Mouse (Mus musculus) v-Abl transformed pro-B cells (cell line): ENCODE data around the gene Epb41l1.
"Not testable (repeated sequence)": the region's sequence is repeated elsewhere in the genome, so short reads cannot be mapped to it uniquely, and the experiment has no call there.

ENCODE experiments used
- in situ Hi-C, 2 experiments: fragments of 400-800 bp; cut with MboI; formaldehyde crosslinking; loops; one replicate each; pipeline ENCODE4 v1.15.1; 2025; ENCODE audit not compliant: unreplicated experiment in 2 of 2

Gene Epb41l1

DNA sequence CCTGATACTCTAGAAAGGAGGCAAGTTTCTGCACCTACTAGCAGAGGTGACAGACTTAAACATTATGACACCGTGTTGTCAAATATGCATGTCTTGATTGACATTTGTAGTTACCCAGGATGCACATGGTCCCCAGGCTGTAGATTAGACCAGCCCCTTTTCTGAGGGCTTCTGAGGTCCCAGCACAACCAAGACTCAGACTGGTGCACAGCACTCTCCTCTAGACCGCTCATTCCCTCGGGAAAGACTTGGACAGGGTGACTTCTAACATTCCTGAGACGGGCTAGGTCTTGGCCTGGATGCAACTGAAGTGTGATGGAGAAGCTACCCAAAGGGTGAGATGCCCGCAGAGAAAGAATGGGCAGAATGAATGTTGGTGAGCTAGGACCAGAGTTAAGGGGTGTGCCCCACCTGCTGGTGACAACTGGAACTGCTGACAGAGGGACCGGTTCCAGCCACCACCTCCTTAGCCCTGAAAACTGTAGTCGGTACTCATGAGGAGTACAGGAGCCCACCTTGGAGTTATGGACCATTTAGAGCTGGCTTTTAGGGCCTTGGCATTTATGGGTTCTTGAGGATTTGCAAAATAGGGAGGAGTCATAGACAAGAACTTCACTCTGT lies 95.0 kb downstream of the Epb41l1 start:
- in situ Hi-C loops = no loop called here

DNA sequence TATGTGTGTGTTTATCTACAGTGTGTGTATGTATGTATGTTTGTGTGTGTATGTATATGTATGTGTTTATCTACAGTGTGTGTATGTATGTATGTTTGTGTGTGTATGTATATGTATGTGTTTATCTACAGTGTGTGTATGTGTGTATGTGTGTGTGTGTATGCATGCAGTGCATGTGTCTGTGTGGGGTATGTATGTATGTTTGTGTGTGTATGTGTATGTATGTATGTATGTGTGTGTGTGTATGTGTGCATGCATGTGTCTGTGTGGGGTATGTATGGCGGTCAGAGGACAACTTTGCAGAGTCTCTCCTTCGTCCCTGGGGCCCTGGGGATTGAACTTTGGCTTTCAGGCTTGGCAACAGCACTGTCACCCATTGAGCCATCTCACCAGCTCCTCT lies 96.0 kb downstream of the Epb41l1 start:
- in situ Hi-C loops = not testable (repeated sequence)

DNA sequence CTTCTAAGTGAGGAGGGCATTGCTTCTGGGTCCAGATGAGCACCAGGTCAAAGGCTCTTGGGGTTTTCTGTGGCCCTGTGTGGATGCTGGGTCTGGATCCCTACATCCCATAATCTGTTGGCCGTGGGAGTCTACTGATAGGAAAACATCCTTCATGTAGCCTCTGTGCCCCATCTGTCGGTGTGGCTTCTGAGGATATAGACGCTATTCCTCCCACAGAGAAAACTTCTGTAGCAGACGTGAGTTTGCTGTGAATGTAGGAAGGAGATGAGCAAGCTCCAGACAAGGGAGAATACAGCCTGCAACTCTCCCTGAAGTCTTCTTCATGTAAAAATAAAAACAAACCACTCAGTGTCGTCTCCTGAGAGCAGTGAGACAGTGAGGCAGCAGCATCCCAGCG lies 97.6 kb downstream of the Epb41l1 start:
- in situ Hi-C loops = no loop called here

DNA sequence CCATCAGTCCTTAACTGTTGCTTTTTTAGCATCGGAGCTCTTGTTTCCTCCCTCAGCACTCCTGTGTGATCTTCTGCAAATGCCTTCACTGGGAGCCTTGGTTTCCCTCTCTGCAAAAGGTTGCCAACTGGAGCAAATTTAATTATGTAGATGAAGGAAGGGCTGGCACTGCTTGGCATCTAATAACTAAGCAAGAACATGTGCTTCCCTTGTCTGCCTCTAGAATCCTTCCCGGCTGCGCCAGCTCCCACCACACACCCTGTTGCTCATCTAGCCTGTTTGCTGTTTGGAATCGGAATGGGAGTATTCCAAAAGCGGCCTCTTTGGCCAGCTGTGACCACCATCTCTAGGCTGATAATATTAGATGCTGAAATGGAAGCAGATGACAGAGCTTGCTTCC lies 98.9 kb downstream of the Epb41l1 start:
- in situ Hi-C loops = no loop called here

GRCm38 (mm10) chr2:156522994-156523393 lies 102.3 kb downstream of the Epb41l1 start:
- in situ Hi-C loops = loop anchor here in 1 of 2 experiments (10.0 kb wide), 1 partner anchor 502 kb away; no protein-coding TSS in a partner anchor

- in situ Hi-C loops = loop anchor here in 1 of 2 experiments (10.0 kb wide), 1 partner anchor 501 kb away; no protein-coding TSS in a partner anchor
Observed at GRCm38 (mm10) chr2:156524078-156524477, 103.4 kb downstream of the Epb41l1 start.

GRCm38 (mm10) chr2:156529726-156530125 lies 109.0 kb downstream of the Epb41l1 start:
- in situ Hi-C loops = loop anchor here (5.0 to 25.0 kb wide), 5 partner anchors 173 to 583 kb away; no protein-coding TSS in a partner anchor

- in situ Hi-C loops = loop anchor here (5.0 to 25.0 kb wide), 3 partner anchors 169 to 579 kb away; no protein-coding TSS in a partner anchor
Observed at GRCm38 (mm10) chr2:156533160-156533559, 112.5 kb downstream of the Epb41l1 start.

- in situ Hi-C loops = loop anchor here (10.0 to 25.0 kb wide), 2 partner anchors 556 to 573 kb away; no protein-coding TSS in a partner anchor
Observed at GRCm38 (mm10) chr2:156538817-156539555, 118.3 kb downstream of the Epb41l1 start.

- in situ Hi-C loops = loop anchor here in 1 of 2 experiments (25.0 kb wide), 1 partner anchor 571 kb away; no protein-coding TSS in a partner anchor
Observed at GRCm38 (mm10) chr2:156540991-156541390, 120.3 kb downstream of the Epb41l1 start.

GRCm38 (mm10) chr2:156542410-156542809 lies 121.7 kb downstream of the Epb41l1 start:
- in situ Hi-C loops = loop anchor here in 1 of 2 experiments (25.0 kb wide), 1 partner anchor 570 kb away; no protein-coding TSS in a partner anchor

GRCm38 (mm10) chr2:156543804-156544203 lies 123.1 kb downstream of the Epb41l1 start:
- in situ Hi-C loops = loop anchor here in 1 of 2 experiments (25.0 kb wide), 1 partner anchor 568 kb away; no protein-coding TSS in a partner anchor

GRCm38 (mm10) chr2:156547123-156547891 lies 126.6 kb downstream of the Epb41l1 start, which contains the start of gene Aar2:
Gene Aar2 (plus strand): TSS chr2:156547584.
- in situ Hi-C loops = loop anchor here in 1 of 2 experiments (25.0 kb wide), 1 partner anchor 565 kb away; no protein-coding TSS in a partner anchor

GRCm38 (mm10) chr2:156552421-156552820 lies 131.7 kb downstream of the Epb41l1 start:
- in situ Hi-C loops = no loop called here

- in situ Hi-C loops = no loop called here
Observed at GRCm38 (mm10) chr2:156561808-156562207, 141.1 kb downstream of the Epb41l1 start.

DNA sequence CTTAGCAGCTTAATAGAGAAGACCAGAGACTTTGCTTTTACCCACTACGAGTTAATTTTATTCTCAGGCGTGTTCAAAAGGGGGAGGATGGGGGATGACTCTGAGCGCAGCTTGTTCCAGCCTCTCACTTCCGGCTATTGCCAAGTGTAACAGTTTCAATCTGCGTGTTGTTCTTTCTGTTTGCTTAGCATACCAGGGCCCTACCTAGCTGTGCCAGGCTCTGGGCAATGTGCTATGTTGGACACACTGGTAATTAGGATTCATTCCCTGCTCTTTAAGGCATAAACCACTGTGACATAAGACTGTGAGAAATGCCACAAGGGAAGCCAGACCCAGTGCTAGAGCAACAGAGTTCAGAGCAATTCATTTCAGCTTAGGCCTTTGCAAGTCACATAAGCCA lies 142.8 kb downstream of the Epb41l1 start:
- in situ Hi-C loops = no loop called here

DNA sequence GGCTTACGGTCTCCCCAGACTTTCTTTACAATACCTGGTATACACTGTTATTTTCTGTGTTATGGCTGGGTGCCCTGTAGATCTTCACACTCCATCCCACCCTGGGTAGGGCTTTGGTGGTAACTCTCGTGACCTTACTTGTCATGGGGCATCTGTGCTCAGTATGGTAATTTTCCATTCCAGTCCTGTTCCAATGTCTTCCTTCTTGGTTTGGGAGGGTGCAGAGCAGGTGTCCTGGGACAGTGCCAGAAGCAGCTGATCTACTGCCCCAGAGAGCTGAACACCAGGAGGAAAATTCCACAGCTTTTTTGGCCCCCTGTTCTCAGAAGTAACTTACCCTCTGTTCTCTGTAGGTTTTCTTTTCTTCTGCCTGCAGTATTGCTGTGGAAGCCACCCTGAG lies 145.8 kb downstream of the Epb41l1 start:
- in situ Hi-C loops = no loop called here

DNA sequence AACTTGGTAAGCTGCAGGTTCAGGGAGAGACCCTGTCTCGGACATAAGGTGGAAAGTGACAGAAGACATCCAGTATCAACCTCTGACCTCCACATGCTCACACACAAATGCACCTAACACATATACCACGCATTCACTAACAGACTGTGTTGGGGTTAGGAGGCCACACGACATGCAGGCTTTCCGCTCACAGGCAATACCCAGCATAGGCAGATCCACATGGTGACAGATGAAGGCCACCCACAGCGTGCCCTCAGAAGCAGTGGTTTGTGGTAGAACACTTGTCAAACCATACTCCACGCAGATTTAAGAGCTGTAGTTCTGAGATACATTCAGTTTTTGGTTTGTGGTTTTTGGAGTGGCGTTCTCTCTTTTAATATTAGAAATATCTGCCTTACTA lies 147.9 kb downstream of the Epb41l1 start:
- in situ Hi-C loops = no loop called here

DNA sequence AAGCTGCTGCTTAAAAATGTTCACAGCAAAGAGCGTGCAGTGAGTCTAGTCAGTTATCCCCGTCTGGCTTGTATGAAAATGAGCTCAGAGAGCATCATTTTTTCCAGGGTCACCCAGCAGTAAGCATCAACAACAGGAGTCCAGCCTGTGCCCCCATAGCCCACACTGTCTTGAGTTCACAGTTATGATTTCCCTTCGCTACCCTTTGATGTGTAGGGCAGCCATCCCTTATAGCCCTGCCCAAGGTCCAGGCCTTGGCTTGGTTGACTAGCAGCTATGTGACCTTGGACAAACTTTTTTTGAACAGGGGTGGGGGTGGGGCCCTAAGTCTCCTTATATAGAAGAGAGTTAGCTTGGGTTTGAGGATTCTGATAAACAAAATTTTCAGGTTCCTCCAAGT lies 148.6 kb downstream of the Epb41l1 start:
- in situ Hi-C loops = no loop called here

GRCm38 (mm10) chr2:156571521-156571920 lies 150.8 kb downstream of the Epb41l1 start:
- in situ Hi-C loops = no loop called here
